Mouse (Mus musculus): ENCODE data around the gene Tmed9. TPM values are rescaled to one million over a fixed set of nuclear protein-coding genes. Genes with fewer than 3 reads are reported as not detected.
"Not testable (repeated sequence)": the region's sequence is repeated elsewhere in the genome, so short reads cannot be mapped to it uniquely, and the experiment has no call there.

The Tmed9 gene
- polyA plus RNA-seq, 1 experiment = 34.0 TPM

GRCm38 (mm10) chr13:55576872-55577271 is 3.3 kb downstream of the Tmed9 start:
- not testable (repeated sequence) for H3K27ac ChIP-seq (replicated peaks; ENCODE audit: low read depth, low read length); H3K4me1 ChIP-seq (ENCODE audit: control insufficient read depth, insufficient read depth, insufficient read length, low read length); H3K4me3 ChIP-seq (ENCODE audit: insufficient read depth, low read depth, low read length)

- no peaks in the 10 kb centered on the region for H3K4me1 ChIP-seq (ENCODE audit: control insufficient read depth, insufficient read depth, insufficient read length, low read length)
- H3K27ac ChIP-seq (replicated peaks; ENCODE audit: low read depth, low read length) = no peak overlapping the region
- H3K4me3 ChIP-seq (ENCODE audit: insufficient read depth, low read depth, low read length) = no peak overlapping the region
Observed at GRCm38 (mm10) chr13:55578086-55578485, 4.6 kb downstream of the Tmed9 start.

GRCm38 (mm10) chr13:55591961-55592490 is 18.5 kb downstream of the Tmed9 start:
- H3K4me1 ChIP-seq (ENCODE audit: control insufficient read depth, insufficient read depth, insufficient read length, low read length) = no peaks in the 10 kb centered on the region
- no peak overlapping the region for H3K27ac ChIP-seq (replicated peaks; ENCODE audit: low read depth, low read length)
- no peak overlapping the region for H3K4me3 ChIP-seq (ENCODE audit: insufficient read depth, low read depth, low read length)

GRCm38 (mm10) chr13:55592512-55593253 is 19.2 kb downstream of the Tmed9 start:
- Histone ChIP-seq H3K4me1 (ENCODE audit: control insufficient read depth, insufficient read depth, insufficient read length, low read length) (no peaks in the 10 kb centered on the region), H3K27ac (replicated peaks; ENCODE audit: low read depth, low read length) (no peak overlapping the region; the same call in 1 of the 2 replicates), H3K4me3 (ENCODE audit: insufficient read depth, low read depth, low read length) (peak overlapping the region; percentile 75)

- H3K4me1 ChIP-seq (ENCODE audit: control insufficient read depth, insufficient read depth, insufficient read length, low read length) = no peaks in the 10 kb centered on the region
- H3K27ac ChIP-seq (replicated peaks; ENCODE audit: low read depth, low read length) = no peak overlapping the region; the same call in 1 of the 2 replicates
- peak overlapping the region; percentile 75 for H3K4me3 ChIP-seq (ENCODE audit: insufficient read depth, low read depth, low read length)
Observed at GRCm38 (mm10) chr13:55593254-55593747, 19.8 kb downstream of the Tmed9 start.

GRCm38 (mm10) chr13:55595375-55595774 is 21.8 kb downstream of the Tmed9 start:
- no peak overlapping the region for H3K27ac ChIP-seq (replicated peaks; ENCODE audit: low read depth, low read length)
- no peak overlapping the region for H3K4me3 ChIP-seq (ENCODE audit: insufficient read depth, low read depth, low read length)
- peaks cover 3% of the 10 kb centered on the region; the same call in 1 of the 2 replicates for H3K4me1 ChIP-seq (ENCODE audit: control insufficient read depth, insufficient read depth, insufficient read length, low read length)

GRCm38 (mm10) chr13:55596802-55597201 is 23.3 kb downstream of the Tmed9 start:
- Histone ChIP-seq H3K4me1 (ENCODE audit: control insufficient read depth, insufficient read depth, insufficient read length, low read length) (peaks cover 6% of the 10 kb centered on the region; the same call in 1 of the 2 replicates), H3K4me3 (ENCODE audit: insufficient read depth, low read depth, low read length) (no peak overlapping the region), H3K27ac (replicated peaks; ENCODE audit: low read depth, low read length) (no peak overlapping the region)

- peak within 1 kb of the TSS; percentile 93 for H3K4me3 ChIP-seq (ENCODE audit: insufficient read depth, low read depth, low read length)
- peaks cover 6% of the 10 kb centered on the region; the same call in 1 of the 2 replicates for H3K4me1 ChIP-seq (ENCODE audit: control insufficient read depth, insufficient read depth, insufficient read length, low read length)
- peak within 1 kb of the TSS; percentile 45 for H3K27ac ChIP-seq (replicated peaks; ENCODE audit: low read depth, low read length)
Observed at GRCm38 (mm10) chr13:55599566-55600540, 26.3 kb downstream of the Tmed9 start, which contains the start of gene B4galt7. Gene B4galt7 (plus strand): TSS chr13:55599896.

GRCm38 (mm10) chr13:55600657-55601056 is 27.1 kb downstream of the Tmed9 start:
- H3K4me3 ChIP-seq (ENCODE audit: insufficient read depth, low read depth, low read length) = peak overlapping the region; percentile 93
- H3K4me1 ChIP-seq (ENCODE audit: control insufficient read depth, insufficient read depth, insufficient read length, low read length) = peaks cover 6% of the 10 kb centered on the region; the same call in 1 of the 2 replicates
- 0 out of 2 replicates have a peak overlapping the region, but pooled peaks have one; percentile 20 for H3K27ac ChIP-seq (replicated peaks; ENCODE audit: low read depth, low read length)

GRCm38 (mm10) chr13:55601611-55602010 is 28.1 kb downstream of the Tmed9 start:
- H3K4me3 ChIP-seq (ENCODE audit: insufficient read depth, low read depth, low read length) = no peak overlapping the region
- H3K4me1 ChIP-seq (ENCODE audit: control insufficient read depth, insufficient read depth, insufficient read length, low read length) = peaks cover 6% of the 10 kb centered on the region; the same call in 1 of the 2 replicates
- no peak overlapping the region for H3K27ac ChIP-seq (replicated peaks; ENCODE audit: low read depth, low read length)

- Histone ChIP-seq H3K27ac (replicated peaks; ENCODE audit: low read depth, low read length) (no peak overlapping the region), H3K4me3 (ENCODE audit: insufficient read depth, low read depth, low read length) (no peak overlapping the region), H3K4me1 (ENCODE audit: control insufficient read depth, insufficient read depth, insufficient read length, low read length) (peaks cover 2% of the 10 kb centered on the region; the same call in 1 of the 2 replicates)
Observed at GRCm38 (mm10) chr13:55604606-55605005, 31.1 kb downstream of the Tmed9 start.

- H3K4me1 ChIP-seq (ENCODE audit: control insufficient read depth, insufficient read depth, insufficient read length, low read length) = no peaks in the 10 kb centered on the region
- H3K27ac ChIP-seq (replicated peaks; ENCODE audit: low read depth, low read length) = no peak overlapping the region
Observed at GRCm38 (mm10) chr13:55606899-55607623, 33.5 kb downstream of the Tmed9 start.

GRCm38 (mm10) chr13:55607624-55608006 is 34.1 kb downstream of the Tmed9 start:
- Histone ChIP-seq H3K4me1 (ENCODE audit: control insufficient read depth, insufficient read depth, insufficient read length, low read length) (no peaks in the 10 kb centered on the region), H3K4me3 (ENCODE audit: insufficient read depth, low read depth, low read length) (no peak overlapping the region), H3K27ac (replicated peaks; ENCODE audit: low read depth, low read length) (no peak overlapping the region)

More at GRCm38 (mm10) chr13:55606899-55607623, 33.5 kb downstream of the Tmed9 start:
- no peak overlapping the region for H3K4me3 ChIP-seq (ENCODE audit: insufficient read depth, low read depth, low read length)

GRCm38 (mm10) chr13:55611996-55612395 is 38.5 kb downstream of the Tmed9 start:
- no peak overlapping the region for H3K4me3 ChIP-seq (ENCODE audit: insufficient read depth, low read depth, low read length)
- H3K27ac ChIP-seq (replicated peaks; ENCODE audit: low read depth, low read length) = no peak overlapping the region
- no peaks in the 10 kb centered on the region for H3K4me1 ChIP-seq (ENCODE audit: control insufficient read depth, insufficient read depth, insufficient read length, low read length)

Measured in brown adipose tissue, adult 24 weeks (tissue).